Mouse (Mus musculus) lung, postnatal 36 days (tissue): ENCODE measurements around the gene Mpp2.
A peak's percentile ranks its signal among the peaks of the same experiment; 100 is the strongest.

ENCODE experiments used
- DNase-seq: peaks from one replicate; pipeline ENCODE4 v3.0.0; 2022; ENCODE audit warnings: mixed read lengths

Gene Mpp2

GRCm38 (mm10) chr11:102034887-102035286 lies 53.4 kb downstream of the Mpp2 start:
- DNase-seq: no peak

DNA sequence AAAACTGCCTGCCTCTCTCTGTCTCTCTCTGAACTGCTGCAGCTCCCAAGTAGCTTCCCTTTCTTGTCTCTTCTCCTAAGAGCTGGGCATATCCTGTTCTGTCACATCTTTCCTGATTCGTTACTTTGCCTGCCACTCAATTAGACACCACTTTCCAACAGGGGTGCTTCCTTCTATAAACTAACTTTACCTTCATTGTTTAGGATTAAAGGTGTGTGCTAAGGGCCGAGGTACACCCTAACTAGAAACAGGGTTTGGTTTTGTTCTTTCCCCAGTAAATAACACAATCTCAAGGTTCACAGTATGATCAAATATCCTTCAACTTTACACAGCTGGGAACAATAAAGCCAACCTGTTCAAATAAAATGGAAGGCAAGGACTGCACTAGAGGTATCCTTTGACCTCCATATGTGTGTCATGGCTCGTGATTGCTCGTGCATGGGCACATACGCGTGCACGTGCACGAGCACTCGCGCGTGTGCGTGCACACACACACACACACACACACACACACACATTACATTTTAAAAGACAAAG lies 55.2 kb downstream of the Mpp2 start:
- no peak for DNase-seq

DNA sequence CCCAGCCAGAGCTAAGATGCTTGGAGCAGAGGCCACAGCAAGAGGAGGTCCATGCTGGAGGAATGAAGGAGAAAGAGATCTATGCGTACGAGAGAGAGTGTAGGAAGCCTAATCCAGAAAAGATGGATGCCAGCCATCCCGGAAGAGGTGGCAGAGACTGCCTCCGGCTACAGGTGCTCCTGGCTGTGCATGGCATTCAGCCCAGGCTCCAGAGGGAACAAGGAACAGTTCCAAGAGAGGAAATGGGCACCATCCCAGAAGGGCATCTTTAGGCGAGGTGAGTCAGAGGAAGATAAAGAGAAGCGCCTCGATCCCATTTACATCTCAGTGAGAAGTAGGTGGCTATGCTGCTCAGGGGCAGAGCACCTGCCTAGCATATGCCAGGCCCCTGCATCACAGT lies 57.2 kb downstream of the Mpp2 start:
- DNase-seq: no peak

- DNase-seq: no peak
Observed at GRCm38 (mm10) chr11:102029966-102030365, 58.3 kb downstream of the Mpp2 start.

DNA sequence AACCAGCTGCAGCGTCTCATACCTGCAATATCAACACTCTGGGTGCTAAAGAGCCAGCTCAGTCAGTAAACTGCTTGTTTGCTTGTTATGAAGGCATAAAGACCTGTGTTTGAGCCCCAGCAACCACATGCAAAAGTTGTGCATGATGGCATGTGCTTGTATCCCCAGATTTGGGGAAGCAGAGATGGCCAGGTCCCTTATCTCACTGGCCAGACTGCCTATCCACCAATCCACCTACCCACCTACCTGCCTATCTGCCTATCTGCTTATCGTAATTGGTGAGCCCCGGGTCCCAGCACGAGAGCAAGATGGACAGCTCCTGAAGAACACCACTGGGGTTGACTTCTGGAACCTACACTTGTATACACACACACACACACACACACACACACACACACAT lies 59.0 kb downstream of the Mpp2 start:
- DNase-seq: no peak

DNA sequence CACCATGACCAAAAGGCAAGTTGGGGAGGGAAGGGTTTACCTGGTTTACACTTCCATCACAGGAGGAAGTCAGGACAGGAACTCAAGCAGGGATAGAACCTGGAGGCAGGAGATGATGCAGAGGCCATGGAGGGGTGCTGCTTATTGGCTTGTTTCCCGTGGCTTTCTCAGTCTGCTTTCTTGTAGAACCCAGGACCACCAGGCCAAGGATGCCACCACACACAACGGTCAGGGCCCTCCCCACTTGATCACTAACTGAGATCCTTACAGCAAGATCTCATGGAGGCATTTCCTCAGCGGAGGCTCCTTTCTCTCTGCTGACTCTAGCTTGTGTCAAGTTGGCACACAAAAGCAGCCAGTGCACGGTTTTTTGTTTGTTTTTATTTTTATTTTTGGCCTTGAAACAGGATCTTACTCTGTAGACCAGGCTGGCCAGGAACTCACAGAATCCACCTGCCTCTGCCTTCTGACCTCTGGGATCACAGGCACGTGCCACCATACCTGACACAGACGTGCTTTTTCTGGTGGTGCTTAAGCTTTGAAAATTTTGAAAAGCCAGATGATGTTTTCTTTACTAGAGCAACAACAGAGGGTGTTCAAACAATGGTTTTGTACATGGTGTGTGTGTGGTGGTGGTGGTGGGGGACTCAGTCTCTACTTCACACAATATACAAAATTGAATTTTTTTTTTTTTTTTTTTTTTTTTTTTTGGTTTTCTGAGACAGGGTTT lies 60.1 kb downstream of the Mpp2 start, which contains the start of gene Mpp3:
TSS of gene Mpp3 (minus strand) at position 375 of the 730 bp plus-strand sequence.
- DNase-seq: no peak

- DNase-seq: no peak
Observed at GRCm38 (mm10) chr11:102027361-102028017, 60.8 kb downstream of the Mpp2 start.

- peak; percentile 72 for DNase-seq
Observed at GRCm38 (mm10) chr11:102026694-102027360, 61.5 kb downstream of the Mpp2 start.

DNA sequence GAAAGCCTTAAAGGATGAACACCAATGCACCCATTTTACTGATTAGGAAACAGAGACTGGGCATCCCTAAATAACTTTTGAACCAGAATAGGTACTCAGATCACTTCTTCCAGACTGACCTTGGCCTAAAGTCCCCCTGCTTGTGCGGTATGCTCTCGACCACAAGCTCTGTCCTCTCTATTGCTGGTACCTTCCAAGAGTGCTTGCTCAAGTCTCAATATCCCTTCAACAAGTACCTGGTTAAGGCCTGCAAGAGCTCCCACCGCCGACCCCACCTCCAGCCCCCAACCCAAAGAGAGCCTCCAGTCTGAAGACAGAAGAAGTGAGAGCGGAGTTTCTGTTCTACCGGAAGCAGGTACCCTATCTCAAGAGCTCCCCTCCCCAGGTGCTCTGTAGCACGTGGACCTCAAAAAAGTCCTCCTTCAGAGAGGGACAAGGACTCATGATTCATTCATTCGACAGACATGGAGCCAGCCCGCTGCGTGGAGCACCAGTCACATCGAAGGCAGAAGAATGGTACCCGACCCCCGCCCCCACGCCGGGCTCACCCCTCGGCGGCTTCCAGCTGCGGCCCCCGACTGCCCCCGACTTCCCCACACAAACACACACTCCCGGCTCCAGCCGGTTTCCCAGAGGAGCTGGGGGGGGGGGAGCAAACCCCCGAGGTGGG lies 62.2 kb downstream of the Mpp2 start:
- no peak for DNase-seq

DNA sequence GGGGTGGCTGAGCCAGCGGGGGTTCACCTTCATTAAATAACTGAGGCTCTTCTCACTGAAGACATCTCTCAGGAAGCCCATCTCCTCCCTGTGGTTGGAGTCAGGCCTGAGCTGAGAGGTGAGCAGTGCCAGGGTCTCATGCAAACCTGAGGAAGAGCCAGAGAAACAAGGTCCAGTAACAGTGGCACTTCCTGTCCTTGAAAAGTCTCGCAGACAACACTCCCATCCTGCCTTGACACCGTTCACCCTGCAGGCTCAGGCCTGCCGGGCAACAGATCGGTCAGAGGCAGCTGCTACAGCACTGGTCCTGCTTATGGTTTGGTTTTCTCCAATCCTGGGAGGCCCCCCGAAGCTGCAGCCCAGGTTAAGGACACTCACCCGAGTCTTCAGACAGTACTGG lies 63.0 kb downstream of the Mpp2 start:
- DNase-seq: no peak

DNA sequence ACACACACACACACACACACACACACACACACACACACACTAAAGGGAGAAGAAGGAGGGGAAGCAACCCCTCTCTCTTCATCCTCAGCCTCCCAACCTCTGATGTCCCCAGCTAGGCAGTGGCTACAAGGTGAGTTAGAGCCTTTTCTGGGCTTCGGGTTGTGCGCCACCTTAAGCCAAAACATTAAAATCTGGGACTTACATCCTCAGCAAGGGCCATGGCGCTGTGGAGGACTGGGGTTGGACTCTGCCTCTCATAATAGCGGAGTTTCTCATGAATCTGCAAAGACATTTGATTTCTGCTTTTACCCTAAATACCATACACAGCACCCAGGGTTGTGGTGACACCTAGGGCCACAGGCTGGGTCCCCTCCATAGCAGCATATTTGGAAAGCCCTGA lies 63.4 kb downstream of the Mpp2 start:
- no peak for DNase-seq

- no peak for DNase-seq
Observed at GRCm38 (mm10) chr11:102024084-102024758, 64.1 kb downstream of the Mpp2 start.

DNA sequence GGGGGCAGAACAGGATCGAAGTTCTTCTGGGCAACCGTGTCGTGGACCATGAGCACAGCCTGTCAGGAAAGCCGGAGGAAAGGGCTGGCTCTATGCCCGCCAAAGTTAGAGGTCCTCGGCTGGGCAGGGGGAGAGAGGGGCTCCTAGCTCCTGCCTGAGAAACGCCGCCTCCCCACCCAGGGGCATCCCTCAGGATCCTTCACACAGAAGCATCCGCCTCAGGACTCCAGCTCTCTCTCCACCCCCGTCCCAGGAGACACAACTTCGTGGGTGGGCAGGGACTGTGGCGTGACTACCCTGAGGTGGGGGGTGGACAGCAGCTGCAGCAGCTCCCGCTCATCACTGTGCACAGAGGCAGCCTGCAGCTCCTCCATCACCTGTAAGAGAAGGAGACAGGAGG lies 64.9 kb downstream of the Mpp2 start:
- no peak for DNase-seq

DNA sequence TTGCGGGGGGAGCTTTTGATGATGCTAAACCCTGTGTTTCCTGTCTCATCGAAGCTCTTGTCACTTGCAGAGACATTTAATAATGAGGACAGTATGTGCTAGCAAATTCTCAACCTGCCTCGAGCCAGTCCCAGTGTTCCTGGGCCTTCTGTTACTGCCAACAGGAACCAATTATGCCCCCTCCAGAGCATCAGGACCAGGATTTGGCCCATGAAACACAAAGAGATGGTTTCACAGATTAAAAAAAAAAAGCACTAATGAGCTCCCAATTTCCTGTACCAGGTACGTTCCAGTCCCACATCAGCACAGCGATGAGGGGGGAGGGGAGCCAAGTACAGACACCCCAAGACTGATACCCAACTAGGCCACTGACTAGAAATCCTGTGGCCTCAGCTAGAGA lies 67.1 kb downstream of the Mpp2 start:
- no peak for DNase-seq

GRCm38 (mm10) chr11:102019736-102020135 lies 68.6 kb downstream of the Mpp2 start:
- no peak for DNase-seq

GRCm38 (mm10) chr11:102016136-102016535 lies 72.2 kb downstream of the Mpp2 start:
- DNase-seq: no peak

DNA sequence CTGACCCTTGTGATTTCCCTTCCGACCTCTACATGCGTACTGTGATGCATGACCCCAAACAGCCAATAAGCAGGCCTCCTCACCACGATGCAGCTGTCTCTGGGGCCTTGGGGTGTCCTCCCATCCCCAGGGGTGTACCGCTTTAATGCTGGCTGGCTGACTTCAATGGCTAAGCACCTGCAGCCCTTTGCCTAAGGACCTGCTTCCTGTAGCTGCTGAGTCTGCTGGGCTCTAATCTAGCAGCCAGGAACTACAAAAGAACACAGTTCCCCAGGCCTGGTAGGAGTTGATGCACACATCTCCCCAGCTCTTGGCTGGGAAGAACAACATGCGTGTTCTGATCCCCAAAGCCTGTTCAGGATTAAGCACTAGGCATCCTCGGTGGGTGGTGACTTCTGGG lies 72.8 kb downstream of the Mpp2 start:
- no peak for DNase-seq

DNA sequence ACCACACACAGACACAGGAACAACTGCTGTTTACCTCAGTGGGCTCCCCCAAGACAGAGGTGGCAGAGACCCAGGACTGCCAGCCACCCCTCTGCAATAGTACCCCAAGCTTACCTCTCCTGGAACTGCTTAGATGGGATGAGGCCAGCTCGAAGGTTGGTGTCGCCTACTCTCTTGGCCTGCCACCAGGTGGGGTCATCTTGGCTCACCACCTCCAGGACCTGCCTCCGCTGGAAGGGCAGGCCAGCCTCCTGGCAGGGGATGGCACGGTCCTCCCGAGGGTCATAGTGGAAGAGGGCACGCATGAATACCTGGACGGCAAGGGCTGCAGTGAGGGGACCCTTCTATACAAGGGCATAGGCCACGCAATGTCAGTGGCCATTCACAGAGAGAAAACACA lies 75.1 kb downstream of the Mpp2 start:
- DNase-seq: no peak

DNA sequence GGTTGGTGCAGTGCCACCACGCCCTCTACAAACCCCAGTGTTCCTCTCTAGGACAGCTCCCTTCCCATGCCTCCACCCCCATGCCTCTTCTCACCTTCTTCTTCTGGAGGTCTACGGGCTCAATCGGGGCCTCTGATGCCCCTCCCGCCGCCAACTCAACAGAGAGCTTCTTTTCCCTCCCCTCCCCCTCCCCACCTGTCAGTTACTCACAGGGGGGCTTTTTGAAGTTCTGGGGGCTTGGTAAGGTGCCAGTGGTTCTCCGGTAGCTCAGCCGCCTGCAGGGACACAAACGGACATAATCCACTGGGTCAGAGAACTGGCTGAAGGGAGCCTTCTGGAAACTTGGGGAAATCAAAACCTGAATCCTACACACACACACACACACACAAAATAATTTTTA lies 76.8 kb downstream of the Mpp2 start:
- DNase-seq: no peak

DNA sequence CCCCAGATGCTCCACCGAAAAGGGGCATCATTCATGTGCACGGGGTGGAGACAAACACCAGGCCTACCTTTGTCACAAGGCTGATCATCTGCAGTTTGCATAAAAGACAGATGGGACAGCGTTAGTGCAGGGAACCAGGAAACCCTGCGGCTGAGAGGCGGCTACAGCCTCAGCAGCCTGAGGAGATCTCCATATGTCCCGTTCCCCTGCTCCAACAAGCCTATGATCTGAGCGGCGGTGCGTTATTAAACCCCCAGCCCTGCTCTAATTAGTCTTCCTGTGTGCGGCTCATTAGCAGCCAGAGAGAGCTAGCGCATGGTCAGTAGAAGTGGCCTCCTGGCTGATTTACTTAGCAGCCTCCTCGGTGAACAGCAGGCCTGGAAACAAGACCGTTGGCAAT lies 78.2 kb downstream of the Mpp2 start:
- no peak for DNase-seq

GRCm38 (mm10) chr11:102008954-102009637 lies 79.2 kb downstream of the Mpp2 start:
- peak; percentile 76 for DNase-seq

DNA sequence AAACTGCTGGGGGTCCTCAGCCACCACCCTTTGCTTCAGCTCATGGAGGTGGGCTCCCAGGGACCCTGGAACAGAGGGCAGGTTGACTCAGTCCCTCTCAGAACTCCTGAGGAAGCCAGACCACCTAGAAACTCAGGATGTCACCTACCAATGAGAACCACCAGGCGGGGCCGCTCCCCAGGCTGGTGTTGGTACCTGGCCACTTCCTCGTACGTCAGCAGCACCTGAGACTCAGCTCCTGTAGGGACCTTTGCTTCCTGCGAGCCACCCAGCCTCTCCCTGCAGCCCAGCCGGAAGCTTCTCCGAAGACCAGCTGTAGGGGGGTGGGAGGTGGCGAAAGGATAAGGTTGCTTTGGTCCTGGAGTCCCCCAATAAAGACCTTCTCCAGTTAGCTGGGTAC lies 79.9 kb downstream of the Mpp2 start:
- DNase-seq: no peak
